Mouse (Mus musculus): ENCODE results near the gene Snrpc. TPM values are rescaled to one million over a fixed set of nuclear protein-coding genes. Genes with fewer than 3 reads are reported as not detected.

The Snrpc gene
- polyA plus RNA-seq, 1 experiment from 2014 or later, result 362 TPM

DNA sequence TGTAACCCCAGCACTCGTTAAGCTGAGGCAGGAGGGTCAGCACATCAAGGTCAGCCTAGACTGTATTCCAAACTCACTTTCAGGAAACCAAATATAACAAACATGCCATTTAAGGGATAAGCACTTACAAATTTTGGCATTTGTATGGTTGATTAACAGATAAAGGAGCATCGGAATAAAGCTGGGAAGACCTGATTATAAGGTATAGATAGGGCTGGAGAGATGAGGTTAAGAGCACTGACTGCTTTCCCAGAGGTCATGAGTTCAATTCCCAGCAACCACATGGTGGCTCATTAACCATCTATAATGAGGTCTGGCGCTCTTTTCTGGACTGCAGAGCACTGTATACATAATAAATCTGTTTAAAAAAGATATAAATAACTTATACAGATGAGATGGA, 35.6 kb downstream of the Snrpc start:
- 78% methylated on average over 3 of the region's 3 CpGs for WGBS

DNA sequence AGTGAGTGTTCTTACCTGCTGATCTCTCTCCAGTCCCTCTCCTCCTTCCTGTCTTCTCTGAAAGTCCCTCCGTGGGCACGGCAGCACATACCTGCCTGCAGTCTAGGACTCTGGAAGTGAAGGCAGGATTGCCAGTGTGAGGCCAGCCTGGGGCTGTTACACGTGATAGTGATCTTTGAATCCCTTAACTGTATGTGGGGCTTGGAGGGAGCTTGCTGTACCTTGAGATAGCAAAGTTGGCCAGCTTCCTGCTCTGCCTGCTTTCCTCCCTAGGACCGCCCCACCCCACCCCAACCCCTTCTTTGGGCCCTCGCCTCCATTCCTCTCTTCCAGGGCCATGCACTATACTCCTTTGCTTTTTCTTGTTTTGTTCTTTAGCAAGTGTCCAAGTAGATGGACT, 36.6 kb downstream of the Snrpc start:
- H3K36me3 ChIP-seq, result peaks cover 34% of the 10 kb centered on the region
- no peaks in the 10 kb centered on the region for H3K4me1 ChIP-seq
- H3K9me3 ChIP-seq, result no peaks in the 10 kb centered on the region
- H3K4me3 ChIP-seq, result no peak overlapping the region
- H3K4me2 ChIP-seq, result no peak overlapping the region
- no peak overlapping the region for H3K27ac ChIP-seq
- H3K27me3 ChIP-seq, result no peaks in the 10 kb centered on the region
- ATAC-seq (ENCODE audit: insufficient number of reproducible peaks, insufficient read depth, low FRiP score, low TSS enrichment, low read depth), result no peak
- WGBS, result 47% methylated on average over 5 of the region's 5 CpGs
- H3K9ac ChIP-seq, result 0 out of 2 replicates have a peak overlapping the region, but pooled peaks have one; percentile 40

More for the DNA sequence above, 35.6 kb downstream of the Snrpc start:
- no peak overlapping the region for H3K27ac ChIP-seq
- H3K36me3 ChIP-seq, result peaks cover 28% of the 10 kb centered on the region
- no peaks in the 10 kb centered on the region for H3K27me3 ChIP-seq
- ATAC-seq (ENCODE audit: insufficient number of reproducible peaks, insufficient read depth, low FRiP score, low TSS enrichment, low read depth), result no peak
- no peak overlapping the region for H3K9ac ChIP-seq
- no peaks in the 10 kb centered on the region for H3K9me3 ChIP-seq
- H3K4me2 ChIP-seq, result no peak overlapping the region
- H3K4me1 ChIP-seq, result no peaks in the 10 kb centered on the region
- H3K4me3 ChIP-seq, result no peak overlapping the region

DNA sequence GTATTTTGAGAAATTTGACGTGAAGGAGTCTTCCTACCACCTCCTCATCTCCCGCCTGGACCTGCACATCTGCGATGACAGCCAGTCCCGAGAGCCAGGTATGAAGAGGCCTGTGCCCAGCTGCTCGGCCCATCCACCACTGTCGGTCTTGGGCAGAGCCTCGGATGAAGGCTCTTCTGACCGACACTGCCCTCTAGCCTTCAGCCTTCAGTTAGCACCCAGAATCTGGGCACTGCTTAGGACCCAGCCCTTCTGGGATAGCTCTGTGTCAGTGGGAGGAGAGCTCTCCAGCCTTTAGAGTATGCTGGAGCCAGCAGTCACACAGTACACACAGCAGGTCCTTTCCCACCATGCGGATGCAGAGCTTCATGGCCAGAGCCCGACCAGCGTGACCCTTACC, 43.6 kb downstream of the Snrpc start:
- H3K4me1 ChIP-seq, result no peaks in the 10 kb centered on the region
- WGBS, result 63% methylated on average over 11 of the region's 11 CpGs
- H3K4me2 ChIP-seq, result no peak overlapping the region
- H3K36me3 ChIP-seq, result peaks cover 90% of the 10 kb centered on the region
- H3K27me3 ChIP-seq, result no peaks in the 10 kb centered on the region
- no peak overlapping the region for H3K4me3 ChIP-seq
- H3K9me3 ChIP-seq, result no peaks in the 10 kb centered on the region
- ATAC-seq (ENCODE audit: insufficient number of reproducible peaks, insufficient read depth, low FRiP score, low TSS enrichment, low read depth), result no peak
- H3K27ac ChIP-seq, result no peak overlapping the region
- H3K9ac ChIP-seq, result no peak overlapping the region

DNA sequence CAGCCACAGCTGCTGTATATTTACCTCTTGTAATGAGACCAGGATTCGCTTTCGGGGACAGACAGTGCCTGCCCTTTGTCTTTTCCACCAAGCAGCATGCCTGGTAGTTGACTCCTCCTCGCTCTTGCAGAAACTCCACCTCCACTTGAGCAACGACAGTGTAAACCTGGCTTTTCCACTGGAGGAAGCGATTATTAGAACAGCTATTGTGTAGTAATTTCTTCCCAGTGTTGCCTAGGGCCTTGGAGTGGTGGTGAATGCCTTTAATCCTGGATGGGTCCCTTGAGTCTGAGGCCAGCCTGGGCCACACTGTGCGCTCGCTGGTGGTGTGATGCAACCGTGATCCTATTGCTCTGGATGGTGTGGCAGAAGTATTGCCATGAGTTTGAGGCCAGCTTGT, 45.2 kb downstream of the Snrpc start:
- Histone ChIP-seq H3K4me3 (no peak overlapping the region), H3K36me3 (peaks cover 92% of the 10 kb centered on the region), H3K27ac (no peak overlapping the region), H3K4me2 (no peak overlapping the region), H3K9me3 (no peaks in the 10 kb centered on the region), H3K27me3 (no peaks in the 10 kb centered on the region), H3K9ac (no peak overlapping the region), H3K4me1 (no peaks in the 10 kb centered on the region)
- no peak for ATAC-seq (ENCODE audit: insufficient number of reproducible peaks, insufficient read depth, low FRiP score, low TSS enrichment, low read depth)
- 87% methylated on average over 8 of the region's 8 CpGs for WGBS

DNA sequence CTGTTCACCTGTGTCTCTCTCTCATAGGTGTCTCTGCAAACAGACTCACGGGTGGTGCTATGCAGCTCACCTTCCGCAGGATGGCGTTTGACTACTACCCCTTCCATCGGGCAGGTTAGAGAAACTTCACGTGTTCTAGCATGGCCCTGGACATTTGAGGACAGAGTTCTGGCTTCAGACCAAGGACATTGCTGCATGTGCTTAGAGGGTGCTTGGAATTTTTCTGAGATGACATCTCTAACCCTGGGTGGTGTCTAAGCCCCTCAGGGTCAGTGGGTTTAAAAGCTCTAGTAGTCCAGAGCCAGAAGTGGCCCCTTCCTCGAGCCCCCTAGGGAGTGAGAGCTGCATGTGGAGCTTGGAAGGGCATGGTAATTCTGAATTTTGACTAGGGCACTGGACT, 46.0 kb downstream of the Snrpc start:
- Histone ChIP-seq H3K27me3 (no peaks in the 10 kb centered on the region), H3K4me3 (no peak overlapping the region), H3K9ac (no peak overlapping the region), H3K9me3 (no peaks in the 10 kb centered on the region), H3K36me3 (peaks cover 90% of the 10 kb centered on the region), H3K27ac (no peak overlapping the region), H3K4me2 (no peak overlapping the region), H3K4me1 (no peaks in the 10 kb centered on the region)
- no peak for ATAC-seq (ENCODE audit: insufficient number of reproducible peaks, insufficient read depth, low FRiP score, low TSS enrichment, low read depth)
- WGBS, result 94% methylated on average over 6 of the region's 6 CpGs

DNA sequence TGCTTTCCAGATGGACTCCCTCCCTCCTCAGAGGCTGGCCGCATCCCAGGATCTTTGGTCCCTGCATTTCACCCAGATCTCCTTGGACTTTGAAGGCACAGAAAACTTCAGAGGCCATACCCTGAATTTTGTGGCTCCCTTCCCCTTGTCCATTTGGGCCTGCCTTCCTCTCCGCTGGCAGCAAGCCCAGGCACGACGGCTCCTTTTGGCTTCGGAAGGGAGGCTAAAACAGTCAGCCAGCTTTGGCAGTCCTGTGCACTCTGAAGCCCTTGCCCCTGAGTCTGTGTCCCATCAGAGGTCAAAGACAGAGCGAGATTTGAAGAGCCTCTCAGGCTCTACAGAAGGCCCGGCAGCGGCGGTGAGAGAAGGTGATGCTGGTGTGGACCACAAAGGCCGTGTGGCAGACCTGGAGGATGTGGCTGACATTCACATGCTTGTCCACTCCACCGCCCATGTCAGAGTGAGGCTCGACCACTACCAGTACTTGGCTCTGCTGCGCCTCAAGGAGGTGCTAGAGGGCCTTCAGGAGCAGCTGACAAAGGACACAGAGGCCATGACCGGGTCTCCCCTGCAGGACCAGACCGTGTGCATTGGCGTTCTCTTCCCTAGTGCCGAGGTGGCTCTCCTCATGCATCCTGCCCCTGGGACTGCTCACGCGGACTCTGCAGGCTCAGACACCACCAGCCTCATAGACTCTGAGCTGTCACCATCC, 48.7 kb downstream of the Snrpc start:
- Histone ChIP-seq H3K36me3 (peaks cover 86% of the 10 kb centered on the region), H3K4me2 (no peak overlapping the region), H3K9me3 (no peaks in the 10 kb centered on the region), H3K27me3 (no peaks in the 10 kb centered on the region), H3K27ac (no peak overlapping the region), H3K4me1 (no peaks in the 10 kb centered on the region), H3K9ac (0 out of 2 replicates have a peak overlapping the region, but pooled peaks have one; percentile 2), H3K4me3 (no peak overlapping the region)
- ATAC-seq (ENCODE audit: insufficient number of reproducible peaks, insufficient read depth, low FRiP score, low TSS enrichment, low read depth), result 0 out of 2 replicates have a peak, but pooled peaks have one; percentile 3
- WGBS, result 86% methylated on average over 19 of the region's 19 CpGs

Other genes starting within 250 kb of the Snrpc start
- gene Nudt3, start 214.7 kb upstream of the Snrpc start, polyA plus RNA-seq (2015; fragmentation: Nextera tagmentation; extraction: Ambion mirVana), result 116 and 117 TPM in 2 replicates
- gene RPS10-NUDT3, start 202.9 kb upstream of the Snrpc start, polyA plus RNA-seq (2015; fragmentation: Nextera tagmentation; extraction: Ambion mirVana), result not detected in 2 replicates
- gene Rps10, start 201.5 kb upstream of the Snrpc start, polyA plus RNA-seq (2015; fragmentation: Nextera tagmentation; extraction: Ambion mirVana), result 1,114 and 1,137 TPM in 2 replicates
- 5.4 and 7.2 TPM in 2 replicates for gene Pacsin1, start 182.6 kb upstream of the Snrpc start, polyA plus RNA-seq (2015; fragmentation: Nextera tagmentation; extraction: Ambion mirVana)
- gene Spdef, start 109.2 kb upstream of the Snrpc start, polyA plus RNA-seq (2015; fragmentation: Nextera tagmentation; extraction: Ambion mirVana), result 0.28 TPM in 1 of 2 replicates, not detected in the other
- gene D17Wsu92e, start 17.5 kb upstream of the Snrpc start, polyA plus RNA-seq (2015; fragmentation: Nextera tagmentation; extraction: Ambion mirVana), result 18.3 and 20.2 TPM in 2 replicates
- 6.5 and 7.1 TPM in 2 replicates for gene Uhrf1bp1, start 18.3 kb downstream of the Snrpc start, polyA plus RNA-seq (2015; fragmentation: Nextera tagmentation; extraction: Ambion mirVana)
- 13.3 and 13.4 TPM in 2 replicates for gene Anks1, start 71.2 kb downstream of the Snrpc start, polyA plus RNA-seq (2015; fragmentation: Nextera tagmentation; extraction: Ambion mirVana)
- gene Taf11, start 71.7 kb downstream of the Snrpc start, polyA plus RNA-seq (2015; fragmentation: Nextera tagmentation; extraction: Ambion mirVana), result 89.6 and 90.4 TPM in 2 replicates
- gene Tcp11, start 242.5 kb downstream of the Snrpc start, polyA plus RNA-seq (2015; fragmentation: Nextera tagmentation; extraction: Ambion mirVana), result 1.9 and 2.1 TPM in 2 replicates

Data from embryonic facial prominence, embryonic 13.5 days (tissue).